Mouse (Mus musculus): Measurements from ENCODE around the gene 1190005I06Rik. TPM values are rescaled to one million over a fixed set of nuclear protein-coding genes. Genes with fewer than 3 reads are reported as not detected.

The 1190005I06Rik gene
- polyA plus RNA-seq, 1 experiment from 2014 or later: 14.8 TPM

DNA sequence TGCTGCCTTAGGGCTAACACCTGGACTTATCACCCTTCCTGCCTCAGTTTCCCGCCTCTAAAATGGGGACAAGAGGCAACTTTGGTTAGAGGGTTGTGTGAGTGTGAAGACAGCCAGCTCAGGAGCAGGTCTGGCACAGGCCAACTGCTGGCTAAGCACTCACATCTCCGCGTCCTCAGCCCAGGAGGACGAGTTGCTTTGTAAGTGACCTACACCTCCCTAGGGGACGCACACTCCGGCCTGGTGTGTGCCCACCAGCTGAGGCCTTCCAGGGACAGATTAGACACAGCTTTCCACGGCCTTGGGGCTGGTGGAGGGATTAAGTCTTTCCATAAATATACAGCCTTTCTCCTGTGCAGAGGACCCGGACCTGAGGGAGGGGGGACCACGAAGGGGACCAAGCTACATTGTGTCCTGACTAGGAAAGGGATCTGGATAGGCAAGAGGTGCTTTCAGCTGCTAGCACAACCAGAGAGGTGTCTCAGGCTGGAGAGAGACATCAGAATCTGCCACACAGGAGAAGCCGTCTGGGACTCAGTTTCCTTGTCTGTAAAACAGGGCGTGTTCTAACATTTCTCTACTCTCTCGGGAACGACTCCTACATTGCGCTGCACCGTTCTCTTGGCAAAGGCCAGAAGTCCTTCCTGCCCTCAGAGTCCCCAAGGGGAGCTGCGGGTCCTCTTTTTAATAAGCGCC is 14.3 kb downstream of the 1190005I06Rik start:
- H3K4me2 ChIP-seq: peak overlapping the region; percentile 85
- no peak overlapping the region for H3K27ac ChIP-seq
- peaks cover 22% of the 10 kb centered on the region for H3K27me3 ChIP-seq
- H3K4me3 ChIP-seq: peak overlapping the region; percentile 57
- no peaks in the 10 kb centered on the region for H3K9me3 ChIP-seq
- peaks cover 32% of the 10 kb centered on the region for H3K4me1 ChIP-seq
- peak overlapping the region; percentile 72 for H3K9ac ChIP-seq
- WGBS: 28% methylated on average over 17 of the region's 17 CpGs
- no peak for ATAC-seq (ENCODE audit: insufficient number of reproducible peaks, insufficient read depth, low FRiP score, low TSS enrichment, low read depth)
- no peaks in the 10 kb centered on the region for H3K36me3 ChIP-seq

DNA sequence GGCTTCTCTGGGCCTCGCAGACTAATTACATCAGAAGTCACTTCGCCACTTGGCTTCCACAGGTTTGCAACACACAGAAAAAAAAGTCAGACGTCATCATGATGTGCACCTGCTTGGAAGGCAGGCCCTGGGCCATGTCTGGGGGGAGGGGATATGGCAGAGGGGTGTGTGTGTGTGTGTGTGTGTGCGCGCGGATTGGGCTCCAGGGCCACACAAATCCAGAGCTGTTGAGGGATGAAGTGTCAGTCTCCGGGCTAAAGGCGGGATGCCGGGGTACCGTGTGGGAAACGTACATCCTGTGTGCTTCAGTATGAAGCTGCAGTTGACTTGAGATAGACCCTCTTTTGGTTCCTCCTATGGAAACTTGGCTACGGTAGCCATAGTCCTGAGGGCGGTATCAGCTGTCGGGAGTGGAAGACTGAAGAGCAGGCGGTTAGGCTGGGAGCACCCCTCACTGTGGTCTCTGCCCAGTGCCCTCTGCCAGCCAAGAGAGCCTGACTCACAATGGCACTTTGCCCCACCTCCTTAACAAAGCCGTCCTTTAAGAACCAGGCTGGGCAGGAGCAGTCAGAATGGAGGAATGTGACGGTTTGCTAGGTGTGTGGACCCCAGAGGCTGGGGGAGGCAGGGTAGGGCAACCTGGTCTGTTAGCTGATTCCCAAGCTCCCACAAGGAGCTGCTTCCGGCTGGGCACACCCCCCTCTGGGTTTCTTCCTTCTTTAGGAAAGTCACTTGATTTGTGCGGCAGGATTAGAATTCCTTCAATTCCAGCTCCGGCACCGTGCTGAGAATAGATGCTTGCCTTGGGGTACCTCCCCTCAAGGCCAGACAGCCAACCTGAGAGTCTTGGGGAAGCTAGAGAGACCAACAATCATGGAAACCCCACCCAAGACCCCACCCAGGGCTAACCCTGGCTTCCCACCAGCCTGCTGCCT is 15.7 kb downstream of the 1190005I06Rik start:
- H3K36me3 ChIP-seq: no peaks in the 10 kb centered on the region
- no peaks in the 10 kb centered on the region for H3K9me3 ChIP-seq
- H3K4me3 ChIP-seq: no peak overlapping the region
- H3K27me3 ChIP-seq: peaks cover 22% of the 10 kb centered on the region
- no peak overlapping the region for H3K4me2 ChIP-seq
- no peak for ATAC-seq (ENCODE audit: insufficient number of reproducible peaks, insufficient read depth, low FRiP score, low TSS enrichment, low read depth)
- H3K9ac ChIP-seq: no peak overlapping the region
- H3K27ac ChIP-seq: peak overlapping the region; percentile 22; the same call in 1 of the 2 replicates
- peaks cover 32% of the 10 kb centered on the region for H3K4me1 ChIP-seq
- 66% methylated on average over 21 of the region's 21 CpGs for WGBS

DNA sequence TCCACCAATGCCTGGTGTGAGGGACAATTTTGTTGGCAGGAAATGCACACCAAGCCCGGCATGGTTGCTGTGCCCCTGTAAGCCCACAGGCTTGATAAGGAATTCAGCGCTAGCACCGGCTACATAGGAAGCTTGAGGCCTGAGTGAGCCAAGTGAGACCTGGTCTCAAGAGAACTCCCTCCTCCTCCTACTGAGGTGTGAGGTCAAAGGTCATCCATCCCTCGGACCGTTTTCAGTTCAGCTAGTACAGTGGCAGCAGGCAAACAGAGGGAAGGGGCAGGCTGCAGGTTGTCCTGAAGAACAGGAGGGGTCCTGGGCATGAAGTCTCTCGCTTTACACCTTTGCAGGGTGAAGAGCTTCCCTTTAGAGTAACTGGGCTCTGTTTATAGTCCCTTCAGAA is 16.6 kb downstream of the 1190005I06Rik start:
- no peaks in the 10 kb centered on the region for H3K9me3 ChIP-seq
- no peak overlapping the region for H3K27ac ChIP-seq
- H3K27me3 ChIP-seq: peaks cover 22% of the 10 kb centered on the region
- no peak overlapping the region for H3K9ac ChIP-seq
- no peak overlapping the region for H3K4me2 ChIP-seq
- peaks cover 32% of the 10 kb centered on the region for H3K4me1 ChIP-seq
- no peak for ATAC-seq (ENCODE audit: insufficient number of reproducible peaks, insufficient read depth, low FRiP score, low TSS enrichment, low read depth)
- WGBS: 53% methylated on average over 6 of the region's 6 CpGs
- no peak overlapping the region for H3K4me3 ChIP-seq
- H3K36me3 ChIP-seq: no peaks in the 10 kb centered on the region

DNA sequence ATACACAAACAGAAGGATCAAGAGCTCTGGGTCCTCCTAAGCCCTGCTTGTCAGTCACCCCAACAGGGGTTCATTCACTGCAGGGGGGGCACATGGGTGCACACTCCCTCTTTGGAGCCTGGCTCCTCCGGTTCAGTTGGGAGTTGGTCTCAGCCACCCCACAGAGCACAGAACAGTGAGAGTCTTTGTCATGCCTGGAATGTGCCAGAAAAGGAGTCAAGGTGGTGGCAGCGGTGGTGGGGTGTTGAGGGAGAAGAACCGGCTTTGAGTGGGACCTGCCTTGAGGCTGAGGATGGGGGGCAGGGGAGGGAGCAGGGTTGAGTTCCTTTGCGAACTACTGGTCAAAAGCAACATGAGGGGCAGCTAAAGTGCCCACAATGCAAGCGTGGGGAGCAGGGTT is 17.4 kb downstream of the 1190005I06Rik start:
- Histone ChIP-seq H3K9ac (no peak overlapping the region), H3K4me1 (peaks cover 32% of the 10 kb centered on the region)
- 35% methylated on average over 5 of the region's 5 CpGs for WGBS

DNA sequence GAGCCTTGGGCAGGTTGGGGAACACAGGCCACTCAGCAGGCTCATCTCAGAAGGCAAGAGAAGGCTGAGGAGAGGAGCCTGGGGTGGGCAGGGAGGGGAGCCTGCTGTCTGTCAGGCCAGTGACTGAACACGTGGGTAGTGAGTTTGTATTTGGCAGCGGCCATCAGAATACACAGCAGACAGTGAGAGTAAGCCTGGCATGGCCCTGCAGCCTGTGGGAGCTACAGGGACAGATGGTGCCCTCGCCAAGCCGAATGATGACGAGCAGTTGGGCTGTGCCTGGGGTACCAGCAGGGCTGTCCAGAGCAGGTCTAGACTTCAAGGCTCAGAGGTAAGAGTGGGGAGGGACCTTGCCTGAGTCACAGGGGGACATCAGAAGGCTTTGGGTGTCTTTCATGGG is 20.1 kb downstream of the 1190005I06Rik start:
- no peak overlapping the region for H3K9ac ChIP-seq
- 94% methylated on average over 5 of the region's 5 CpGs for WGBS
- H3K27me3 ChIP-seq: no peaks in the 10 kb centered on the region
- H3K4me1 ChIP-seq: peaks cover 18% of the 10 kb centered on the region
- no peak for ATAC-seq (ENCODE audit: insufficient number of reproducible peaks, insufficient read depth, low FRiP score, low TSS enrichment, low read depth)
- H3K4me3 ChIP-seq: no peak overlapping the region
- no peak overlapping the region for H3K27ac ChIP-seq
- no peaks in the 10 kb centered on the region for H3K9me3 ChIP-seq
- H3K4me2 ChIP-seq: no peak overlapping the region
- H3K36me3 ChIP-seq: no peaks in the 10 kb centered on the region

More for the DNA sequence above, 17.4 kb downstream of the 1190005I06Rik start:
- no peak for ATAC-seq (ENCODE audit: insufficient number of reproducible peaks, insufficient read depth, low FRiP score, low TSS enrichment, low read depth)
- H3K36me3 ChIP-seq: no peaks in the 10 kb centered on the region
- no peak overlapping the region for H3K4me3 ChIP-seq
- H3K27ac ChIP-seq: no peak overlapping the region
- no peaks in the 10 kb centered on the region for H3K9me3 ChIP-seq
- no peak overlapping the region for H3K4me2 ChIP-seq
- H3K27me3 ChIP-seq: peaks cover 17% of the 10 kb centered on the region

DNA sequence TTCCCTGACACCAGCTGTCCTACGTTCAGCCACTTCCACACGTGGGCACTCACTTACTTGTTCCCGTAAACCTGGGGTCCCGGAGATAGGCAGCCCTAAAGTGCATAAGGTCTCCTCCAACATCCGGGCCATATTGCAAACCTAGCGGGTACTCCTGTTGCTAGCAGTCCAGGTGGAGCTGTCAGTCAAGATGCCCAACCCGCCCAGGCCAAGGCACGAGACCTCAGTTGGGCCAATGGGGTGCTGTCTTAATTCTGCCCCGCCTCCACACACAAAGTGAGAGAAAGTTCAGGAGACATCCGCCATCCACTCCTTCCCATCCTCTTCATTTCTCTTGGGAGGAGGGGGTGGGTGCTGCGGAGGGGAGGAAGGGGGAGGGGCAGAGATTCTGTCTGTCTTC is 21.0 kb downstream of the 1190005I06Rik start:
- no peak overlapping the region for H3K27ac ChIP-seq
- no peaks in the 10 kb centered on the region for H3K27me3 ChIP-seq
- no peaks in the 10 kb centered on the region for H3K36me3 ChIP-seq
- 53% methylated on average over 11 of the region's 11 CpGs for WGBS
- no peak for ATAC-seq (ENCODE audit: insufficient number of reproducible peaks, insufficient read depth, low FRiP score, low TSS enrichment, low read depth)
- H3K9ac ChIP-seq: no peak overlapping the region
- peaks cover 14% of the 10 kb centered on the region for H3K4me1 ChIP-seq
- no peak overlapping the region for H3K4me3 ChIP-seq
- no peak overlapping the region for H3K4me2 ChIP-seq
- H3K9me3 ChIP-seq: no peaks in the 10 kb centered on the region

DNA sequence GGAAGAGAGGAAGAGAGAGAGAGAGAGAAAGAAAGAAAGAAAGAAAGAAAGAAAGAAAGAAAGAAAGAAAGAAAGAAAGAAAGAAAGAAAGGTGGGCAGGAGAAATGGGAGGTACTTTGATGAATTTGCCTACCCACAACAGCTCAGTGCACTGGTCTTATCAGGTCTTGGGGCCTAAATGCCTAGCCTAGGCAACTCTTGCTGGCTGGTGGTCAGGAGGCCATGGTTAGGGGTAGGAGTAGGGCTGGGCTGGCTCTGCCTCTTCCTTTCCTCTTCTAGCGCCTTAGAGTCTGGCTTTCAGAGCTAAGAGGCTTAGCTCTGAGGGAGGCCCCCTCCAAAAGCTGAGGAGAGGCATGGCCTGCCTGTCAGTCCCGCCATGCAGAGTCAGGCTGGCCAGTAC is 23.8 kb downstream of the 1190005I06Rik start:
- ATAC-seq (ENCODE audit: insufficient number of reproducible peaks, insufficient read depth, low FRiP score, low TSS enrichment, low read depth): no peak

DNA sequence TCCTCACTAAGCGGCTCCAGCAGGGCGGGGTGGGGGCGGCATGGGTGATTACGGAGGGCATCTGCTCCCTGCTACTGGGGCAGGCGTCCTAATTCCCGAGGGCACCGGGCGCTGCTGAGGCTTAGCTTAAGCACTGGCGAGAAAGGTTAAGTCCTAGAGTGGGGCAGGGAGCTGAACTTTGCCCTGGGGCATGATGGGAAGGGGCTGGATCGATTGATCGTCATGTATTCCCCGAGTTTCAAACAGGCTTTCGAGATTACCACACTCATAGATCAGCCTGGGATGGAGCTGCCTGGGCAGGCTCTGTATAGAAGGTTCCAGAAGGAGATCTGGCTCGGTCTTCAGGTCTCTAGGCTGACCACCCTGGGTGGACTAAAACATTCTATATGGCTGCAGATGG is 25.3 kb downstream of the 1190005I06Rik start:
- no peak overlapping the region for H3K4me2 ChIP-seq
- H3K4me1 ChIP-seq: peaks cover 14% of the 10 kb centered on the region
- no peak overlapping the region for H3K9ac ChIP-seq
- ATAC-seq (ENCODE audit: insufficient number of reproducible peaks, insufficient read depth, low FRiP score, low TSS enrichment, low read depth): no peak
- H3K27me3 ChIP-seq: no peaks in the 10 kb centered on the region
- H3K9me3 ChIP-seq: no peaks in the 10 kb centered on the region
- H3K36me3 ChIP-seq: no peaks in the 10 kb centered on the region
- H3K4me3 ChIP-seq: no peak overlapping the region
- WGBS: 65% methylated on average over 14 of the region's 14 CpGs
- no peak overlapping the region for H3K27ac ChIP-seq

More for the DNA sequence above, 23.8 kb downstream of the 1190005I06Rik start:
- Histone ChIP-seq H3K27me3 (no peaks in the 10 kb centered on the region), H3K27ac (no peak overlapping the region), H3K36me3 (no peaks in the 10 kb centered on the region), H3K4me2 (no peak overlapping the region), H3K4me1 (0 out of 2 replicates have a peak, but pooled peaks cover 4% of the 10 kb centered on the region), H3K9me3 (no peaks in the 10 kb centered on the region), H3K4me3 (no peak overlapping the region), H3K9ac (no peak overlapping the region)
- WGBS: 35% methylated on average over 2 of the region's 2 CpGs

DNA sequence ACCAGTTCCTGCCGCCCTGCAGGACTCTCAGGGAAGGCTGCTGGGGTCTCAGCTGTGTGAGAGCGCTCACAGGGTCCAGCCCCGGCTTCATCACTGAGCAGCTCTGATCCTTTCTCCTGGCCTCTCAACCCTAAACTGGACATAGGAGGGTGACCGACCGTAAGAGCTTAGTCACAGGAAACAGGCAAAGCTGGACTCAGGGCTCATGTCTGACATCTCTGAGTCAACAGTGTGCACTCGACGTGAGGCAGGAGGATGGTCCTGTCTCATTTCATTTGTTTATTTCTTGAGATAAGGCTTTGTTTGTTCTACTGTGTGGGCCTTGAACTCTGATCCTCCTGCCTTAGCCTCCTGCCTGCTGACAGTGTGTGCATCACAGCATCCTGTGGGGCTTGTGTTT is 27.0 kb downstream of the 1190005I06Rik start:
- Histone ChIP-seq H3K4me2 (no peak overlapping the region), H3K4me1 (peaks cover 24% of the 10 kb centered on the region), H3K9ac (no peak overlapping the region), H3K36me3 (no peaks in the 10 kb centered on the region), H3K27ac (no peak overlapping the region), H3K27me3 (no peaks in the 10 kb centered on the region), H3K9me3 (no peaks in the 10 kb centered on the region), H3K4me3 (no peak overlapping the region)
- ATAC-seq (ENCODE audit: insufficient number of reproducible peaks, insufficient read depth, low FRiP score, low TSS enrichment, low read depth): no peak
- 47% methylated on average over 7 of the region's 7 CpGs for WGBS

DNA sequence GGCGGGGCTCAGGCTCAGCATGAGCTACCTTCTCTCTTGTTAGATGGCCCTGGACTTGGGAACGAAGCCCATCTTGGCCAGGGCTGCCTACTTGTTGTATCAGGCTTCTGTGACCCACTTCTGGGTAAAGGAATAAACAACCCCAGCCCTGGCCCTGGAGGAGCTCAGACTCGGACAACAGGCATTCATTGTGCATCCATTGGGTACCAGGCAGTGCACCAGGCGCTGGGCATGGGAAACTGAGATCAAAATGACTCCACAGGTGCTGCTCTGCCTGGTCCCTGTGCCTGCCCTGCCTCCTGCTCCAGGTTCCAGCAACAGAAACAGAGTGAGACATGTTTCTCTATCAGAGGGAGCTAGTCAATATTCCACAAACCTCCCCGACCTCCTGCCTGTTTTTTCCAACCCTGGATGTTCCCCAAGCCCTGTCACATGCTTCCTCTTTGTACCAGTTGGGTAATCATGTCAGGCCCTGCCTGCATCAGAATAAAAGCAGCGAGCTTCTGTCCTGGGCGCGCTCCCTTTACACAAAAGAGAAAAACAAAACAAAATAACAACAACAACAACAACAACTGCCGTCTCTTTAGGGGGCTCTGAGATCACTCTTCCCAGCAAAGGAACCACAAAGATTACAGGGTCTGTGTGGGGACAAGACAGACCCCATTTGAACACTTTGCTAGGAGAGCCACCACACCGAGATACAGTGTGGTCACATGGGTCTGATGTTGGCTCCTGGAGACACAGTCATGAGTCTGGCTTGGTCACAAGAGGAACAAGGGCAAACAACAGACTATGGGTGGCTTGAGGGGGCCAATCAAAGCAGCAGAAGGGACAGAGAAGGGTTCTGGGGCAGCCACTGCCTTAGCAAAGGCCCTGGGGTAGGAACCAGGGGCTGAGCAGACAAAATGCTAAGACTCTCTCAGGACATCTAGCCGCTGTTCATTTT is 27.9 kb downstream of the 1190005I06Rik start:
- H3K27ac ChIP-seq: no peak overlapping the region
- no peak for ATAC-seq (ENCODE audit: insufficient number of reproducible peaks, insufficient read depth, low FRiP score, low TSS enrichment, low read depth)
- H3K9me3 ChIP-seq: no peaks in the 10 kb centered on the region
- peaks cover 25% of the 10 kb centered on the region for H3K4me1 ChIP-seq
- no peaks in the 10 kb centered on the region for H3K36me3 ChIP-seq
- H3K4me3 ChIP-seq: no peak overlapping the region
- H3K9ac ChIP-seq: no peak overlapping the region
- WGBS: 68% methylated on average over 11 of the region's 11 CpGs
- no peaks in the 10 kb centered on the region for H3K27me3 ChIP-seq
- H3K4me2 ChIP-seq: no peak overlapping the region

DNA sequence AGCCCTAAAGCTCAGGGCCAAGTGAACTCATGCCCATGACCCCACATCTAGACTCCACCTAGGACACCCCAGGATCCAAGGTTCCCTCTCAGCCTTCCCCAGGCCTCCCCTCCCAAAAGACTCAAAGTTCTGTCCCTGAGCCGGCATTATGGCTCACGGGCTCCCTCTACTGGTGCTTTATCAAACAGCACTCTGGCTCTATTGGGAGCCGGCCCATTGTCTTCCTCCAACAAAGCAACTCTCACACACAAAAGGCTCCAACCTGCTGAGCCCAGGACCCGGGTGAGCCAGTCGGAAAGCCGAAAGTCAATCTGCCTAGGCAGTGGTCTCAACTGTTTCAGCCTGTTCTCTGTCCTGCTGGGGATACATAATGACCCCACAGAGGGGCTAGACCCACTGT is 29.3 kb downstream of the 1190005I06Rik start:
- no peak overlapping the region for H3K4me3 ChIP-seq
- peak overlapping the region; percentile 33 for H3K4me2 ChIP-seq
- H3K36me3 ChIP-seq: no peaks in the 10 kb centered on the region
- WGBS: 1% methylated on average over 6 of the region's 6 CpGs
- peaks cover 25% of the 10 kb centered on the region for H3K4me1 ChIP-seq
- H3K9me3 ChIP-seq: no peaks in the 10 kb centered on the region
- no peaks in the 10 kb centered on the region for H3K27me3 ChIP-seq
- 0 out of 2 replicates have a peak, but pooled peaks have one; percentile 10 for ATAC-seq (ENCODE audit: insufficient number of reproducible peaks, insufficient read depth, low FRiP score, low TSS enrichment, low read depth)
- no peak overlapping the region for H3K9ac ChIP-seq
- no peak overlapping the region for H3K27ac ChIP-seq
